Mouse (Mus musculus) midbrain, embryonic 11.5 days (tissue): ENCODE results near the gene Nmrk1. TPM values are rescaled to one million over a fixed set of nuclear protein-coding genes. Genes with fewer than 3 reads are reported as not detected.
A peak's percentile ranks its signal among the peaks of the same experiment; 100 is the strongest.

ENCODE experiments used
- ATAC-seq: fragments of 200-750 bp; cut with Nextera tagmentation; 2 replicates; pipeline ENCODE4 v1.8.0; 2017; ENCODE audit warnings: moderate TSS enrichment, moderate library complexity; ENCODE audit not compliant: low FRiP score
- DNase-seq: peaks from one replicate; pipeline ENCODE4 v3.0.0; 2015; ENCODE audit warnings: low spot score; ENCODE audit errors: missing footprints
- H3K27ac ChIP-seq: fragments of 300-500 bp; sonication (generic); 2 replicates; pipeline ENCODE4 v1.5.1; 2014; ENCODE audit warnings: low read depth, low read length
- H3K27me3 ChIP-seq: fragments of 300-500 bp; sonication (generic); 2 replicates; pipeline ENCODE4 v1.6.1; 2014; ENCODE audit warnings: mild to moderate bottlenecking, low read length, moderate library complexity, mixed read lengths; ENCODE audit not compliant: control insufficient read depth, insufficient read depth
- H3K36me3 ChIP-seq: fragments of 300-500 bp; sonication (generic); 2 replicates; pipeline ENCODE4 v1.6.1; 2014; ENCODE audit warnings: mild to moderate bottlenecking, low read length, moderate library complexity, mixed read lengths; ENCODE audit not compliant: control insufficient read depth, insufficient read depth
- H3K4me1 ChIP-seq: fragments of 300-500 bp; sonication (generic); 2 replicates; pipeline ENCODE4 v1.6.1; 2014; ENCODE audit warnings: low read length; ENCODE audit not compliant: control insufficient read depth, insufficient read depth
- H3K4me2 ChIP-seq: fragments of 300-500 bp; sonication (generic); 2 replicates; pipeline ENCODE4 v1.6.1; 2014; ENCODE audit warnings: mild to moderate bottlenecking, moderate library complexity
- H3K4me3 ChIP-seq: fragments of 300-500 bp; sonication (generic); 2 replicates; pipeline ENCODE4 v1.5.1; 2014; ENCODE audit warnings: low read depth, low read length
- H3K9ac ChIP-seq: fragments of 300-500 bp; sonication (generic); 2 replicates; pipeline ENCODE4 v1.6.1; 2014; ENCODE audit warnings: low read length
- H3K9me3 ChIP-seq: fragments of 300-500 bp; sonication (generic); 2 replicates; pipeline ENCODE4 v1.6.1; 2016; ENCODE audit warnings: low read length; ENCODE audit not compliant: control insufficient read depth
- WGBS: fragments of 180-500 bp; shearing (Covaris S2); extraction: QIAGEN DNeasy Blood & Tissue Kit; methylation state at CpG from one replicate; pipeline ENCODE4 v1.1.7; 2014; 5-methylcytosine and 5-hydroxymethylcytosine counted together
- polyA plus RNA-seq: library from polyadenylated mRNA; unstranded; fragments of >200 nt; fragmentation: Nextera tagmentation; extraction: Ambion mirVana; gene quantifications from 2 replicates; pipeline ENCODE4 v1.2.1, GENCODE M21; 2014

The Nmrk1 gene
- polyA plus RNA-seq, 1 experiment from 2014 or later = 4.9 TPM

- ATAC-seq = no peak
- Histone ChIP-seq H3K27me3 (no peaks in the 10 kb centered on the region), H3K9ac (no peak overlapping the region), H3K4me2 (no peak overlapping the region), H3K36me3 (no peaks in the 10 kb centered on the region), H3K27ac (no peak overlapping the region), H3K4me3 (no peak overlapping the region), H3K4me1 (no peaks in the 10 kb centered on the region), H3K9me3 (no peaks in the 10 kb centered on the region)
- WGBS = 93% methylated on average over 9 of the region's 9 CpGs
- DNase-seq = peak; percentile 33
These were observed 31.1 kb upstream of the Nmrk1 start for GRCm38 (mm10) chr19:18600611-18601010.

- H3K9me3 ChIP-seq = no peaks in the 10 kb centered on the region
- no peaks in the 10 kb centered on the region for H3K36me3 ChIP-seq
- no peak overlapping the region for H3K4me3 ChIP-seq
- ATAC-seq (no peak), DNase-seq (no peak)
- 85% methylated on average over 6 of the region's 6 CpGs for WGBS
- no peaks in the 10 kb centered on the region for H3K27me3 ChIP-seq
- no peaks in the 10 kb centered on the region for H3K4me1 ChIP-seq
- H3K9ac ChIP-seq = no peak overlapping the region
- no peak overlapping the region for H3K4me2 ChIP-seq
- no peak overlapping the region for H3K27ac ChIP-seq
These were observed 28.7 kb upstream of the Nmrk1 start for GRCm38 (mm10) chr19:18603011-18603410.

- WGBS = 48% methylated on average over 7 of the region's 7 CpGs
- Histone ChIP-seq H3K4me3 (no peak overlapping the region), H3K9me3 (no peaks in the 10 kb centered on the region), H3K36me3 (no peaks in the 10 kb centered on the region), H3K4me1 (0 out of 2 replicates have a peak, but pooled peaks cover 3% of the 10 kb centered on the region), H3K27me3 (no peaks in the 10 kb centered on the region), H3K9ac (no peak overlapping the region), H3K4me2 (no peak overlapping the region), H3K27ac (no peak overlapping the region)
- no peak for DNase-seq
- ATAC-seq = no peak
These were observed 23.8 kb upstream of the Nmrk1 start for GRCm38 (mm10) chr19:18607907-18608306.

GRCm38 (mm10) chr19:18608975-18609374 is 22.8 kb upstream of the Nmrk1 start:
- WGBS = 60% methylated on average over 6 of the region's 6 CpGs
- no peak overlapping the region for H3K4me2 ChIP-seq
- H3K9me3 ChIP-seq = no peaks in the 10 kb centered on the region
- no peaks in the 10 kb centered on the region for H3K36me3 ChIP-seq
- no peak overlapping the region for H3K4me3 ChIP-seq
- DNase-seq (no peak), ATAC-seq (no peak)
- no peak overlapping the region for H3K27ac ChIP-seq
- H3K9ac ChIP-seq = no peak overlapping the region
- 0 out of 2 replicates have a peak, but pooled peaks cover 3% of the 10 kb centered on the region for H3K4me1 ChIP-seq
- no peaks in the 10 kb centered on the region for H3K27me3 ChIP-seq

GRCm38 (mm10) chr19:18614337-18614736 is 17.4 kb upstream of the Nmrk1 start:
- ATAC-seq (no peak), DNase-seq (no peak)
- Histone ChIP-seq H3K27me3 (no peaks in the 10 kb centered on the region), H3K4me3 (no peak overlapping the region), H3K36me3 (no peaks in the 10 kb centered on the region), H3K9me3 (no peaks in the 10 kb centered on the region), H3K4me2 (no peak overlapping the region), H3K27ac (no peak overlapping the region), H3K9ac (no peak overlapping the region), H3K4me1 (no peaks in the 10 kb centered on the region)
- 87% methylated on average over 7 of the region's 7 CpGs for WGBS

- no peak overlapping the region for H3K4me3 ChIP-seq
- ATAC-seq (no peak), DNase-seq (peak; percentile 39)
- H3K9me3 ChIP-seq = no peaks in the 10 kb centered on the region
- H3K9ac ChIP-seq = no peak overlapping the region
- no peak overlapping the region for H3K4me2 ChIP-seq
- no peak overlapping the region for H3K27ac ChIP-seq
- H3K27me3 ChIP-seq = no peaks in the 10 kb centered on the region
- no peaks in the 10 kb centered on the region for H3K4me1 ChIP-seq
- WGBS = 73% methylated on average over 9 of the region's 9 CpGs
- H3K36me3 ChIP-seq = no peaks in the 10 kb centered on the region
These were observed 16.0 kb upstream of the Nmrk1 start for GRCm38 (mm10) chr19:18615680-18616240.

- no peak overlapping the region for H3K27ac ChIP-seq
- H3K4me3 ChIP-seq = no peak overlapping the region
- H3K27me3 ChIP-seq = no peaks in the 10 kb centered on the region
- WGBS = 82% methylated on average over 1 of the region's 1 CpGs
- ATAC-seq (no peak), DNase-seq (peak; percentile 61)
- H3K9ac ChIP-seq = no peak overlapping the region
- no peaks in the 10 kb centered on the region for H3K4me1 ChIP-seq
- H3K36me3 ChIP-seq = no peaks in the 10 kb centered on the region
- H3K4me2 ChIP-seq = no peak overlapping the region
- no peaks in the 10 kb centered on the region for H3K9me3 ChIP-seq
These were observed 14.2 kb upstream of the Nmrk1 start for GRCm38 (mm10) chr19:18617504-18617903.

- no peak overlapping the region for H3K4me3 ChIP-seq
- ATAC-seq (no peak), DNase-seq (peak; percentile 79)
- no peaks in the 10 kb centered on the region for H3K9me3 ChIP-seq
- H3K27ac ChIP-seq = no peak overlapping the region
- no peak overlapping the region for H3K9ac ChIP-seq
- WGBS = 81% methylated on average over 5 of the region's 5 CpGs
- H3K36me3 ChIP-seq = no peaks in the 10 kb centered on the region
- H3K27me3 ChIP-seq = no peaks in the 10 kb centered on the region
- no peak overlapping the region for H3K4me2 ChIP-seq
- no peaks in the 10 kb centered on the region for H3K4me1 ChIP-seq
These were observed 12.7 kb upstream of the Nmrk1 start for GRCm38 (mm10) chr19:18619060-18619459.

GRCm38 (mm10) chr19:18619691-18620090 is 12.1 kb upstream of the Nmrk1 start:
- DNase-seq (no peak), ATAC-seq (no peak)
- 85% methylated on average over 1 of the region's 1 CpGs for WGBS
- Histone ChIP-seq H3K4me2 (no peak overlapping the region), H3K4me3 (no peak overlapping the region), H3K27me3 (no peaks in the 10 kb centered on the region), H3K9ac (no peak overlapping the region), H3K27ac (no peak overlapping the region), H3K9me3 (no peaks in the 10 kb centered on the region), H3K36me3 (no peaks in the 10 kb centered on the region), H3K4me1 (no peaks in the 10 kb centered on the region)
